ENCODE assay signal across 8 mouse cellular contexts in the genomic region with DNA sequence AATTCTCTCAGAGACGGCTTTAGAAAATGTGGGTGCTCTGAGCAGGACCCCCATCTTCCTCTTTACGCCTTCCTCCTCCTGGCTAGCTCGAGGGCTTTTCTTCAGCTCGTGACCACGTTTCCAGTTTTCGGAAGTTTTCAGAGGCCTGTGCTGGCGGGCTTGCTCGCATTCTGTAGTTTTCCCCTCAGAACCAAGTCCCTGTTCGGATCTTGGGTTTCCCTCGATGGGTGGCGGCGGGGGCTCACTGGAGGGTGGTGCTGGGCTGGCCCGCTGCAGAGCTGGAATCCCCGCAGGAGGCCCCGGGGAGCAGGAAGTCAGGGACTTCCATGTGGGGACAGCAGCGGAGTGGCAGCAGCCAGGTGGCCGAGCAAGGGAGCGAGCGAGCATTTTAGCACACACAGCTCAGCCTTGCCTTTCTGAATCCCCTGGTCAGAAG.
DNase-seq lines count a peak whose midpoint lies in the region; ATAC-seq and TF ChIP-seq lines count a peak whose summit lies in the region.

No protein-coding gene starts in this region.

- DNase-seq in adrenal gland, postnatal 14 days, result peak; percentile 64
- no peak for DNase-seq in adrenal gland, adult (ENCODE audit: inconsistent age in 2 of 2, low spot score in 1 of 2)
- peak; percentile 58 for DNase-seq in CD4-positive, CD25-positive, alpha-beta regulatory T cell, adult 2 months (ENCODE audit: low read depth, low spot score)
- no peak for DNase-seq in forebrain, embryonic 10.5 days (ENCODE audit: extremely low spot score, low spot score)
- no peak for DNase-seq in intestine, embryonic 14.5 days (ENCODE audit: low spot score)
- peak; percentile 62 for DNase-seq in lung, postnatal 4 days
- peak; percentile 67 for DNase-seq in thymus, adult 2 months
- DNase-seq in right cerebral cortex, postnatal 10 days (ENCODE audit: low spot score in 2 of 2), result no peak

- H3K4me3 ChIP-seq in forebrain, embryonic 10.5 days, result peak overlapping the region; percentile 63
- peak overlapping the region; percentile 49 for H3K4me3 ChIP-seq in intestine, embryonic 14.5 days (ENCODE audit: low read depth, low read length)
- peak overlapping the region; percentile 65 for H3K4me3 ChIP-seq in thymus, adult 2 months (ENCODE audit: control insufficient read depth, insufficient read depth, low read length)

- H3K9me3 ChIP-seq in forebrain, embryonic 10.5 days, result no peaks in the 10 kb centered on the region
- H3K9me3 ChIP-seq in intestine, embryonic 14.5 days (ENCODE audit: control insufficient read depth, low read length), result no peaks in the 10 kb centered on the region

- H3K4me1 ChIP-seq in forebrain, embryonic 10.5 days, result peaks cover 81% of the 10 kb centered on the region
- H3K4me1 ChIP-seq in intestine, embryonic 14.5 days (replicated peaks; ENCODE audit: control insufficient read depth, insufficient read depth, low read length), result peaks cover 59% of the 10 kb centered on the region
- H3K4me1 ChIP-seq in thymus, adult 2 months (replicated peaks; ENCODE audit: control insufficient read depth, insufficient read depth, low read length), result peaks cover 36% of the 10 kb centered on the region

- no peaks in the 10 kb centered on the region for H3K36me3 ChIP-seq in forebrain, embryonic 10.5 days (replicated peaks)
- H3K36me3 ChIP-seq in intestine, embryonic 14.5 days (ENCODE audit: control insufficient read depth, insufficient read depth, low read length), result no peaks in the 10 kb centered on the region
- no peaks in the 10 kb centered on the region for H3K36me3 ChIP-seq in thymus, adult 2 months (ENCODE audit: control insufficient read depth, insufficient read depth, low read length)

- H3K27me3 ChIP-seq in forebrain, embryonic 10.5 days (ENCODE audit: poor library complexity, severe bottlenecking), result peaks cover 32% of the 10 kb centered on the region
- no peaks in the 10 kb centered on the region for H3K27me3 ChIP-seq in intestine, embryonic 14.5 days (replicated peaks; ENCODE audit: control insufficient read depth, insufficient read depth, low read length)
- no peaks in the 10 kb centered on the region for H3K27me3 ChIP-seq in thymus, adult 2 months (ENCODE audit: control insufficient read depth, insufficient read depth, low read length)

- TF ChIP-seq POLR2A in thymus, adult 2 months (IDR thresholded peaks at IDR 0.05; ENCODE audit: control insufficient read depth, extremely low read depth, insufficient read depth, low read length, poor library complexity), result no peak

- H3K9ac ChIP-seq in intestine, embryonic 14.5 days (ENCODE audit: low read length), result peak overlapping the region; percentile 50

- H3K4me2 ChIP-seq in intestine, embryonic 14.5 days (ENCODE audit: low read length), result peak overlapping the region; percentile 60

- peak overlapping the region; percentile 83 for H3K27ac ChIP-seq in forebrain, embryonic 10.5 days
- peak overlapping the region; percentile 80 for H3K27ac ChIP-seq in intestine, embryonic 14.5 days (ENCODE audit: low read depth)
- H3K27ac ChIP-seq in thymus, adult 2 months (ENCODE audit: control insufficient read depth, insufficient read depth, low read length), result peak overlapping the region; percentile 49

- 4% methylated on average over 19 of the region's 19 CpGs for WGBS in forebrain, embryonic 10.5 days
- 7% methylated on average over 19 of the region's 19 CpGs for WGBS in intestine, embryonic 14.5 days
- WGBS in thymus, adult 2 months, result under 1% methylated on average over 19 of the region's 19 CpGs

- peak; percentile 34; the same call in 1 of the 2 replicates for ATAC-seq in intestine, embryonic 14.5 days (replicated peaks; ENCODE audit: low FRiP score, low TSS enrichment, low read depth)

- TF ChIP-seq CTCF in thymus, adult 2 months (IDR thresholded peaks at IDR 0.05; ENCODE audit: borderline replicate concordance, control insufficient read depth, extremely low read depth, insufficient read depth, low read length, poor library complexity), result 0 out of 2 replicates have a peak, but pooled peaks have one; percentile 28

Comparison
In these comparisons a context has a peak if more than half of its experiments do, and no peak if none do; other contexts are left out.
1. DNase-seq: peak in adrenal gland, postnatal 14 days (single experiment), CD4-positive, CD25-positive, alpha-beta regulatory T cell, adult 2 months (single experiment), lung, postnatal 4 days (2 of 2) and thymus, adult 2 months (single experiment); none in adrenal gland, adult (0 of 2), forebrain, embryonic 10.5 days (single experiment), intestine, embryonic 14.5 days (single experiment) and right cerebral cortex, postnatal 10 days (0 of 2).
2. Peak in every context shown above with its lines, with median percentiles within 50 percentile points of each other: H3K27ac ChIP-seq and H3K4me3 ChIP-seq.